Mouse (Mus musculus): ENCODE data around the gene Mapk10.

DNA sequence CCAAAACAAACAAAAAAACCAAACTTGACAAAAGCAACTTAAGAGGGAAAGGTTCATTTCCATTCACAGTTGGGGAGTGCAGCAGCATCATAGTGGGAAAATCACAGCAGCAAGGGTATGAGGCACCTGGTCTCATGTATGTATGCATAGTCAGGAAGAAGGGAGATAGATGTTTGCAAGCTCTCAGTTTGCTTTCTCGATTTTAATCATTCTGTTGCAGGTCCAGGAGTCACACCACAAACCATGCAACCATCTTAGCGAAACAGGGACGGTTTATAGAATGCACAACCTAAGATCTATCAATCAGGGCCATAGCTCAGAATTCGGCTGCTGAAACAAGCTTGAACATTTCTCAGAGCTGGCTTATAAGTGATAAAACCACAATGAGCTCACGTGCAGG lies 19.2 kb upstream of the Mapk10 start:
- no peak for TF ChIP-seq CTCF (IDR thresholded peaks at IDR 0.05; ENCODE audit: insufficient read depth, low read length)
- no peak for TF ChIP-seq POLR2A (IDR thresholded peaks at IDR 0.05; ENCODE audit: borderline replicate concordance, extremely low read depth, low read depth, low read length)
